Mouse (Mus musculus): ENCODE data around the gene Abhd6.
A peak's percentile ranks its signal among the peaks of the same experiment; 100 is the strongest.

Abhd6 gene

GRCm38 (mm10) chr14:8002432-8003092 is at the start of gene Abhd6:
Abhd6 (plus strand) TSS chr14:8002902.
- DNase-seq (ENCODE audit: low read depth, low spot score) = no peak

GRCm38 (mm10) chr14:7954071-7954471 is 48.6 kb upstream of the Abhd6 start:
- DNase-seq (ENCODE audit: low read depth, low spot score) = no peak

GRCm38 (mm10) chr14:7956427-7956826 is 46.3 kb upstream of the Abhd6 start:
- no peak for DNase-seq (ENCODE audit: low read depth, low spot score)

- DNase-seq (ENCODE audit: low read depth, low spot score) = no peak
Measured at GRCm38 (mm10) chr14:7957049-7957448, 45.7 kb upstream of the Abhd6 start, which contains the start of gene Gm45521. Gm45521 (plus strand) TSS chr14:7957288.

- peak; percentile 37 for DNase-seq (ENCODE audit: low read depth, low spot score)
Measured at GRCm38 (mm10) chr14:7960616-7961015, 42.1 kb upstream of the Abhd6 start.

- no peak for DNase-seq (ENCODE audit: low read depth, low spot score)
Measured at GRCm38 (mm10) chr14:7961714-7962113, 41.0 kb upstream of the Abhd6 start.

GRCm38 (mm10) chr14:7962626-7963025 is 40.1 kb upstream of the Abhd6 start:
- no peak for DNase-seq (ENCODE audit: low read depth, low spot score)

GRCm38 (mm10) chr14:7963160-7963559 is 39.5 kb upstream of the Abhd6 start:
- DNase-seq (ENCODE audit: low read depth, low spot score) = no peak

GRCm38 (mm10) chr14:7964219-7964889 is 38.3 kb upstream of the Abhd6 start:
- DNase-seq (ENCODE audit: low read depth, low spot score) = peak; percentile 78

GRCm38 (mm10) chr14:7971889-7972493 is 30.7 kb upstream of the Abhd6 start:
- DNase-seq (ENCODE audit: low read depth, low spot score) = no peak

GRCm38 (mm10) chr14:7974643-7975042 is 28.1 kb upstream of the Abhd6 start:
- no peak for DNase-seq (ENCODE audit: low read depth, low spot score)

GRCm38 (mm10) chr14:7975177-7975576 is 27.5 kb upstream of the Abhd6 start:
- DNase-seq (ENCODE audit: low read depth, low spot score) = no peak

- no peak for DNase-seq (ENCODE audit: low read depth, low spot score)
Measured at GRCm38 (mm10) chr14:7977471-7977870, 25.2 kb upstream of the Abhd6 start.

- DNase-seq (ENCODE audit: low read depth, low spot score) = no peak
Measured at GRCm38 (mm10) chr14:7978183-7978582, 24.5 kb upstream of the Abhd6 start.

- no peak for DNase-seq (ENCODE audit: low read depth, low spot score)
Measured at GRCm38 (mm10) chr14:7981226-7981625, 21.5 kb upstream of the Abhd6 start.

- peak; percentile 70 for DNase-seq (ENCODE audit: low read depth, low spot score)
Measured at GRCm38 (mm10) chr14:7986913-7987312, 15.8 kb upstream of the Abhd6 start.

GRCm38 (mm10) chr14:7989371-7989770 is 13.3 kb upstream of the Abhd6 start:
- DNase-seq (ENCODE audit: low read depth, low spot score) = no peak

- DNase-seq (ENCODE audit: low read depth, low spot score) = peak; percentile 75
Measured at GRCm38 (mm10) chr14:7989961-7990360, 12.7 kb upstream of the Abhd6 start.

GRCm38 (mm10) chr14:7991108-7991776 is 11.5 kb upstream of the Abhd6 start:
- peak; percentile 91 for DNase-seq (ENCODE audit: low read depth, low spot score)

- no peak for DNase-seq (ENCODE audit: low read depth, low spot score)
Measured at GRCm38 (mm10) chr14:7992158-7992557, 10.5 kb upstream of the Abhd6 start.

- DNase-seq (ENCODE audit: low read depth, low spot score) = peak; percentile 91
Measured at GRCm38 (mm10) chr14:7994271-7994767, 8.4 kb upstream of the Abhd6 start, which contains the start of gene Dnase1l3. Dnase1l3 (minus strand) TSS chr14:7994573.

- DNase-seq (ENCODE audit: low read depth, low spot score) = peak; percentile 95
Measured at GRCm38 (mm10) chr14:7997255-7997696, 5.4 kb upstream of the Abhd6 start.

All from A20 (cell line).